Mouse (Mus musculus): ENCODE measurements around the gene Satb2.

DNA sequence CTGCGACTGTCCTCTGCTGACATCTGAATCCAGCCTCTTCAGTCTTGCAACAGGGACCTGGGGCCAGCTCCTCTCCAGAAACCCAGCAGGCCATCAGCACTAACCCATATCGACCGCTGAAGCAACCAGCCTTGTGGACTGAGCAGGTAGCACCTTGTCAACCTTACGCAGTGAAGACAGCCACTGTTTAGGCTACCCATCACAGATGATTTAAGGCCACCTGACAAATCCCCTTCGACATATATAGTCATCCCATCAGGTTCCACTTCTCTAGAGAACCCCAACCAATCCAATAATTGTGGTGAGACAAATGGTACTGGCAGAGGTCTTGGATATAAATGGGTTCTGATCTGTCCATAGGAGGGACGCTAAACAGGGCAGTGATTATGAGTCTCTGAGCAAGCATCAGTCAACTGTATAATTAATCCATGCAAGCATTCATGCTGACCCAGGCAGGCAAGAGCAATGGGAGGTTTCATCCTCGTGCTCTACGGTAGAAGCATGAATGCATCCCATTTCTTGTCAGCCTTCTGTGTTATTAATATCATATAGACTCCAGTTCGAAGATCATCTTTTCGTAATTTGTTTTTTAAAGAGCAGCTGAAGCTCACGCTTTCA is 229.5 kb downstream of the Satb2 start:
- TF ChIP-seq POLR2A (IDR thresholded peaks at IDR 0.05; ENCODE audit: insufficient read length, low read depth): no peak
- TF ChIP-seq TCF3 (IDR thresholded peaks at IDR 0.05; ENCODE audit: insufficient read length, low read depth): no peak
- no peak for TF ChIP-seq USF1 (IDR thresholded peaks at IDR 0.05; ENCODE audit: low read depth)
- TF ChIP-seq SRF (IDR thresholded peaks at IDR 0.05; ENCODE audit: control insufficient read depth, insufficient read length, low read depth): no peak
